Mouse (Mus musculus) layer of hippocampus, adult 11-12 months (tissue): ENCODE results near the gene Pafah1b1.

Experiments used
- DNase-seq: peaks from one replicate; pipeline ENCODE4 v3.0.0; 2022; ENCODE audit warnings: low spot score

The Pafah1b1 gene

DNA sequence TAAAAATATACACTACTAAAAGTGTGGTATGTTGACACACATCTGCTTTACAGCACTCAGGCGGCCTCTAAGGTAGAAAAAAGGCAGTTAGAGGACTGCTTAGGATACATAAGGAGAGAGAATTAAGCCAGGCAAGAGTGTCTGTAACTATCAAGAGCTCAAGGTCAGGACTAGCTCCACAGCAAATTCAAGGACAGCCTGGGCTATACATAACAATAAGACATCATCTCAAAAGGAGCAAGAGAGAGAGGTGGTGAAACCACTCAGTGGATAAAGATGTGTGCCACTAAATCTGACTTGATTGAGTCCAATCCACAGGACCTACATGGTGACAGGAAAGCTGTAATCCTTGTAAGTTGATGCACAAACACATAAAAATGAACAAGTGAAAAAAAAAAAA is 3.8 kb downstream of the Pafah1b1 start:
- no peak for DNase-seq

DNA sequence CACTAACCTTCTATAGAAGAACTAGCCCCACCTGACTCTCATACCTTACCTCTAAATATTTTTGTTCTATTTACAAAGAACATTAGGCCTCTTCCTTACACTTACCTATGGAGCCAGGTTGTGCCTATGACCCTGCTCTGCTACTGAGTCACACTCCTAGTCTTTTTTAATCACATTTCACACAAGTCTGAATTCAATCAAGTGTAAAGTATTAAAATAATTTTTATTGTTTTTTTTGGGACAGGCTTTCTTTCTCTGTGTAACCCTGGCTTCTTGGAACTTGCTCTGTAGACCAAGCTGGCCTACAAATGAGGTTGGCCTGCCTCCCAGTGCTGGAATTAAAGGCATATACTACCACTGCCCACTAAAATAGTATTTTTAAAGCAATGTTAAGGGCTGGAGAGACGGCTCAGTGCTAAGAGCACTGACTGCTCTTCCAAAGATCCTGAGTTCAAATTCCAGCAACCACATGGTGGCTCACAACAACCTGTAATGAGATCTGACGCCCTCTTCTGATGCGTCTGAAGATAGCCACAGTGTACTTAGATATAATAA is 8.4 kb downstream of the Pafah1b1 start:
- DNase-seq = no peak

GRCm38 (mm10) chr11:74710671-74711070 is 13.8 kb downstream of the Pafah1b1 start:
- no peak for DNase-seq

GRCm38 (mm10) chr11:74708781-74709180 is 15.7 kb downstream of the Pafah1b1 start:
- no peak for DNase-seq

DNA sequence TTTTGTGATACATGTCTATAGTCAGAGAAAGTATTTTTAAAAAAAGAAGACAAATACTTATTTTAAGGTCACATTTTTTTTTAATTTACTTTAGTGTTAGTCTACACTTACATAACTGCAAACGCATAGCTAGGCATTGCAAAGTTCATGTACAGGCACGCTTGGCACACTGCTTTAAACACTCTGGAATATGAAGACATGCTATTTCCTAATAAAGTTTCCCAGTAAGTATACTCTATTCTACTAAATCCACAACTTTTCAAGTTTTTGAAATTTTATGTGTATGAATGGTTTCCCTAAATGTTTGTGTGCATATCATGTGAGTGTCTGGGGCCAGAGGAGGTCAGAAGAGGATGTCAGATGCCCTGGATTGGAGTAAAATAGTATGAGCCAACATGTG is 20.4 kb downstream of the Pafah1b1 start:
- no peak for DNase-seq

GRCm38 (mm10) chr11:74699505-74699904 is 25.0 kb downstream of the Pafah1b1 start:
- no peak for DNase-seq

- DNase-seq = no peak
These were observed 32.3 kb downstream of the Pafah1b1 start for GRCm38 (mm10) chr11:74692151-74692550.

DNA sequence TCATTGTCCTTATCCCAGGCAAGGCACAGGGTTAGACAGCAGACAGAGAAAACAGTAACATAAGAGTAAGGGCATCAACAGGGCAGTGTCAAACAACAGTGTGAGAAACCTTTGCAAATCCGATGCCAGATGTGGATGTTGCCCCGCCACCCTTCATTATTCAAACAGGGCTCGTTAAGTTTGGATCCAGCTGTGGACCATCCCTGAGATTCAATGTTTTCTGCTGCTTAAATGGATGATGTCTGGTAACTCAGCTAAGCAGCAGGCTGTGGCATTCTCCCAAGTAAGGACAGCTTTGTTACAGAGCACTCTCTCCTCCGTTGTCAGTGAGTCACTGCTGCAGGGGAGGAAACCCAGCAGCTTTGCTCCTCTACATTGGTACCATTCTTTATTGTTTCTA is 49.3 kb downstream of the Pafah1b1 start:
- peak; percentile 55 for DNase-seq

GRCm38 (mm10) chr11:74674713-74675112 is 49.8 kb downstream of the Pafah1b1 start:
- DNase-seq = no peak

DNA sequence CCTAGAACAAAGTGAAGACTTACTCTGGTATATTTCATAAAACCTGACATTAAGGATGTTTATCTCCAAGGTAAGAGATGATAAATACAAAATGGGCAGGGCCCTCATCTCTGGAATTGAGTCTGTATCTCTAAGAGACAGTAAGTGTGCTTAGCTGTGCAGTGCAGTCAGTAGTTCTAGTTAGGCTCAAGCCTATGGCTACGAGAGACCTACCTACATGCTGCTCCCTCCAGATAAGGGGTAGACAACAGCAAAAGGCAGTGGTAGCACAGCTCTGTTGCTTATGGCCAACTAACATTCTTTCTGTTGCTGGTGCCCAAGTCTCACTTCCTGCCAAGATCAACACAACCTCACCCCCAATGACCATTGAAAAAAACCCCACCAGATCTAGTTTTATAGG is 50.9 kb downstream of the Pafah1b1 start:
- DNase-seq = no peak

DNA sequence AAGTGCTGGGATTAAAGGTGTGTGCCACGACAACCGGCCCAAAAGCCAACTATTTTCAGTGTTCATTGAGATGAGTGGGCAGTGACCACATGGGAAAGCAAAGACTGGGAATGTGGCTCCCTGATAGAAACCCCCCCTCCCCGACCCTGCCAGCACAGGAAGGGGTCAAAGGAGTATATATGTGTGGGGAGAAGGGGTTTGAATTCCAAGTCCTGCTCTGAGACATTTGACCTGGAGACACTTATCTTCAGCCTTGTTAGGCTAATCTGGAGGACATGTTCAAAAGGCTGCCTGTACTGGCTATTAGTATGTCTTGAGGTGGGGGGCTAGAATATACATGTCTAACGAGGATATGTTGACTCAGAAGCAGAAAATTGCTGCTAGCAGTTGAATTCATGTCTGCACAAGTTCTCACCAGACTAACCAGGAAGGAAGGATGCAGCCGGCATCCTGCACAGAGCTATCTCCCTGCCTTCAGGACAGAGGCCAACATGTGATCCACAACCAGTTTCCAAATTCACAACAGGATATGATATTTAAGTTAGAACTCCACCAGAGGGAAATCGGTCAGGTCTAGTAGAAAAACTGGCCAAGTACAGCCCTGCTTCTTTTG is 51.5 kb downstream of the Pafah1b1 start:
- no peak for DNase-seq

DNA sequence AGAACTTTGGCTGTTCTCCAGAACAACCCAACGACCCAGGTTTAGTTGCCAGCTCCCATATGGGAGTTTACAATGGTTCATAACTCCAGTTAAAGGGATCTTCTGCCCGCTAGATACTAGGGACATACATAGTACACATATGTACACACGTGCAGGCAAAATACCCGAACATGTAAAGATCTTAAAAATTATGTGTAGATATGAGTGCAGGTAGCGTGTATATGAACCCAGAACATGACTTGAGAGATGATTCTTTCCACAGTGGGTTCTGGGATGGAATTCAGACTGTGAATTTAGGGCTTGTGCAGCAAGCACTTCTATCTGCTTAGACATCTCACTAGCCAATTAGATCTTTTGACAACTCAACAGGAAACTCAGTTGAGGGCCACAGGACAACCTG is 52.6 kb downstream of the Pafah1b1 start:
- no peak for DNase-seq

DNA sequence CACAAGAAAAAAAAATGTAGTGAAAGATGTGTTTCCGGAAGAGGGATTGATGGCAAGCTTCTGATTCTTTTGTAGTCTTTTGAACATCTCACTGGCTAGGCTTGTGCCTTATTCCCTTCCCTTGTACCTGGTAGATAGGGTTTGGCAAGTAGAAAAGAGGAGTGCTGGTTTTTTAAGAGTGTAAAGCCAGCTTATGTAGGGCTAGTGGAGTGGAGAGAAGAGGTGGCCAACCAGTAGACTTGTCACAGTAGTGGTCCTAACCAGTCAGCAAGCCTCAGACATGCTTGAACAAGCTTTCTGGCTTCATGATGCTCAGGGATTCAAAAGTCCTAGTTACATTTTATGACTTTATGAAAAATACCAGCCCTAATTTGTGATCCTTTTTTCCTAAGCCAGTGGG is 53.5 kb downstream of the Pafah1b1 start:
- no peak for DNase-seq

DNA sequence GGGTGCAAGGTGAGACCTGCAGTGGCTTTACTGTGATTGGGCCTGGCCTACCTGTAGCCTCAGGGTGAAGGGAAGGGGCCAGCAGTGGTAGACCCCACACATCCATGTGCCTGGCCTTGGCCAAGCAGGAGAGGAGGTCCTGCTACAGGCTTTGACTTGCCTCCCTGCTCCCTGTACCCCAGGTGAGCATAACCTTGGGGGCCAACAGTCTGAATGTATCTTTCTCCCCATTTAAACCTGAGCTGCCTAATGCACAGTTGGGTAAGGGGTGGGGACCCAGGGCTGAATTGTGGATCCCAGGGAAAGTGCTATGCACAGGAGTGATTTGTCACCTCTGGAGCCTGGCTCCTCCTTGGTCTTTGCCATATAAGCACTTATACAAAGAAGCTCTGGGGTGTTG is 54.3 kb downstream of the Pafah1b1 start:
- DNase-seq = no peak

- no peak for DNase-seq
These were observed 55.5 kb downstream of the Pafah1b1 start for GRCm38 (mm10) chr11:74668971-74669370.

- DNase-seq = no peak
These were observed 56.0 kb downstream of the Pafah1b1 start for GRCm38 (mm10) chr11:74668466-74668865.

- DNase-seq = no peak
These were observed 56.9 kb downstream of the Pafah1b1 start for GRCm38 (mm10) chr11:74667582-74668010.

- DNase-seq = no peak
These were observed 57.5 kb downstream of the Pafah1b1 start for GRCm38 (mm10) chr11:74666776-74667581.

DNA sequence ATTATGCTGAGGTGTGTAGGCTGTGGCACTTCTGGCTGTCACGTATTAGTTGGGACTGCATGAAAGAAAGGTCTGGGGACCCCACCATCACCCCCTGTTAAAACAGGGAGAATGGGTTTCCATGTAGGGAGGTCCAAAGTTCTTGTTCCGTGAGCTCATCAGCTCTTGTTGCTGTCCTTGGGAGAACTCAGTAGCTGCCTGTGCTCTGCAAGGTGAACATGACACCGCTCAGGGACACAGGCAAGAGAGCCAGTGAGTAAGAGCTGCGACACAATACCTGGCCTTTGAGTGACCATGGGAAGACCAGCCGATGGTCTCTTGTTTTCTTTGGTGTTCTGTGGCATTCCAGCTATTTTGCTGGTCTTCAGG is 58.2 kb downstream of the Pafah1b1 start:
- no peak for DNase-seq

- DNase-seq = no peak
These were observed 58.7 kb downstream of the Pafah1b1 start for GRCm38 (mm10) chr11:74665631-74666283.

DNA sequence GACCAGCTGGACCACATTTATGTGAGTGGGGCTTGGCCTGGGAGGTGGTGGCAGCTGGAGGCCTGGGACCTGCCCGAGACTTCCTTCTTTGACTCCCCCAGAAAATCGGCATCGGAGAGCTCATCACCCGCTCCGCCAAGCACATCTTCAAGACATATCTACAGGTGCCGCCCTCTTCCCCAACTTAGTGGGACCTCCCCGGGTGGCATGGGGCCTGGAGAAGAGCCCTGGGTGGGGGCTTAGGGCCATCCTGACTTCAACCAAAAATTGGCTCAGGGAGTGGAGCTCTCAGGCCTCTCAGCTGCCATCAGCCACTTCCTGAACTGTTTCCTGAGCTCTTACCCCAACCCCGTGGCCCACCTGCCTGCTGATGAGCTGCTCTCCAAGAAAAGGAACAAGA is 59.6 kb downstream of the Pafah1b1 start:
- no peak for DNase-seq

DNA sequence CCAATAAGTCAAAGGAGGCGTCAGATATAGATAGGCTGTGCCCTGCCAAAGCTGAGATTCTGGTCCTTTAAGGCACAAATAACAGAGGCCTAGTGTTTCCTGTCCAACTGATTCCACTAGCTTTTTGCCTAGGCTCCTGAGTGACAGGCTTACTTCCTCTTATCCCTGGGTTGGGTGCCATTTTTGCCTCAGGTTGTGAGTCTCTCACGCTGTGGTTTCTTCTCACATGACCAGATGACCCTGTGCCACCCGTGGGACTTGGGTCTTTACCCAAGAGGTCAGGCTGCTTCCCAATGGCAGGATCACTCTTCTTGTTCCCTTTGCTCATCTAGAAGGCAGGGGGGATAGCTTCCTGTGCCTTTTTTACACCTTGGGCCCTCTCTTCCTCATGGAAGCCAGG is 60.2 kb downstream of the Pafah1b1 start:
- DNase-seq = no peak

DNA sequence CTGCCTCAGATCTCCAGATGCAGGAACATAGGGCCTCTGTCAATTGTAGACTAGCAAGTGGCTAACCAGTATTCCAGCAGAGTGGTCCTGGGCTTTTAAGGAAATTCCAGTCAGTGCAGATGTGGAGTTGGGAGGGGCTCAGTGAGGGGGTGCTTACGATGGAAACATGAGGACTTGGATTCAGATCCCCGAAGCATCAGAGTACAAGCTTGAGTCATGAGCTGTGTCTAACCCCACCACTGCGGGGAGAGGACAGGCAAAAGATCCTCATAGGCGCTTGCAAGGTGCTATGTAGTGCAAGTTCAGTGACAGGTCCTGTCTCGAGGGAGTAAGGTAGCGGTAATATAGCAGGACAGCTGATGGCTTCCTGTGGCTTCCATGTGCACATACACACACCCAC is 62.2 kb downstream of the Pafah1b1 start:
- no peak for DNase-seq
